Mouse (Mus musculus) cerebellum, adult 2 months (tissue): ENCODE measurements at regions not wholly inside any gene's neighbourhood (a gene's known extent, or its start where the extent isn't known, plus 50 kb on each side); places are given as distances from the start of the nearest gene placed in this dataset.

Experiments
- CTCF ChIP-seq: fragments of 200-500 bp; IDR thresholded peaks from 2 replicates; pipeline ENCODE4 v1.5.1; 2011; ENCODE audit warnings: low read depth, mild to moderate bottlenecking, control low read depth, low read length, moderate library complexity, borderline replicate concordance; ENCODE audit not compliant: insufficient read depth
- POLR2A ChIP-seq: fragments of 200-500 bp; IDR thresholded peaks from 2 replicates; pipeline ENCODE4 v1.6.1; 2011; ENCODE audit warnings: low read length, control low read depth, borderline replicate concordance; ENCODE audit not compliant: insufficient read depth

- no peak for TF ChIP-seq CTCF
- TF ChIP-seq POLR2A = no peak
Observed at GRCm38 (mm10) chr12:33778477-33778876, 149.7 kb upstream of the Ferd3l start.
